Mouse (Mus musculus) kidney, embryonic 16.5 days (tissue): ENCODE measurements at regions not wholly inside any gene's neighbourhood (a gene's known extent, or its start where the extent isn't known, plus 50 kb on each side); places are given as distances from the start of the nearest gene placed in this dataset.

Experiments used
- ATAC-seq: fragments of 200-750 bp; cut with Nextera tagmentation; 2 replicates; pipeline ENCODE4 v1.8.0; 2017; ENCODE audit warnings: moderate TSS enrichment; ENCODE audit not compliant: low FRiP score, low TSS enrichment
- H3K27ac ChIP-seq: fragments of 300-500 bp; sonication (generic); 2 replicates; pipeline ENCODE4 v1.5.1; 2014; ENCODE audit warnings: low read length
- H3K27me3 ChIP-seq: fragments of 300-500 bp; sonication (generic); 2 replicates; pipeline ENCODE4 v1.6.1; 2014; ENCODE audit warnings: low read length, control low read depth, mixed read lengths; ENCODE audit not compliant: insufficient read depth
- H3K36me3 ChIP-seq: fragments of 300-500 bp; sonication (generic); 2 replicates; pipeline ENCODE4 v1.6.1; 2014; ENCODE audit warnings: low read length, control low read depth, mixed read lengths; ENCODE audit not compliant: insufficient read depth
- H3K4me1 ChIP-seq: fragments of 300-500 bp; sonication (generic); 2 replicates; pipeline ENCODE4 v1.6.1; 2014; ENCODE audit warnings: low read length, control low read depth, mixed read lengths; ENCODE audit not compliant: insufficient read depth
- H3K4me2 ChIP-seq: fragments of 300-500 bp; sonication (generic); replicated peaks from 2 replicates; pipeline ENCODE4 v1.6.1; 2014; ENCODE audit warnings: low read depth, low read length
- H3K4me3 ChIP-seq: fragments of 300-500 bp; sonication (generic); 2 replicates; pipeline ENCODE4 v1.5.1; 2014; ENCODE audit warnings: mild to moderate bottlenecking, low read length
- H3K9ac ChIP-seq: fragments of 300-500 bp; sonication (generic); replicated peaks from 2 replicates; pipeline ENCODE4 v1.6.1; 2014; ENCODE audit warnings: low read length
- H3K9me3 ChIP-seq: fragments of 300-500 bp; sonication (generic); 2 replicates; pipeline ENCODE4 v1.6.1; 2016; ENCODE audit warnings: low read length, control low read depth
- WGBS: fragments of 180-500 bp; shearing (Covaris S2); extraction: QIAGEN DNeasy Blood & Tissue Kit; methylation state at CpG from one replicate; pipeline ENCODE4 v1.1.7; 2014; 5-methylcytosine and 5-hydroxymethylcytosine counted together

GRCm38 (mm10) chr16:47081896-47082295 lies 583.6 kb upstream of the Nectin3 start:
- no peak overlapping the region for H3K27ac ChIP-seq
- 78% methylated on average over 4 of the region's 4 CpGs for WGBS

GRCm38 (mm10) chr16:47080330-47080729 lies 582.0 kb upstream of the Nectin3 start:
- Histone ChIP-seq H3K9ac (no peak overlapping the region), H3K9me3 (no peaks in the 10 kb centered on the region), H3K27me3 (no peaks in the 10 kb centered on the region), H3K4me1 (no peaks in the 10 kb centered on the region), H3K4me3 (no peak overlapping the region), H3K36me3 (no peaks in the 10 kb centered on the region), H3K4me2 (no peak overlapping the region), H3K27ac (no peak overlapping the region)
- no peak for ATAC-seq
- 36% methylated on average over 2 of the region's 2 CpGs for WGBS

More at GRCm38 (mm10) chr16:47081896-47082295, 583.6 kb upstream of the Nectin3 start:
- Histone ChIP-seq H3K27me3 (no peaks in the 10 kb centered on the region), H3K9ac (no peak overlapping the region), H3K36me3 (no peaks in the 10 kb centered on the region), H3K9me3 (no peaks in the 10 kb centered on the region), H3K4me1 (no peaks in the 10 kb centered on the region), H3K4me3 (no peak overlapping the region), H3K4me2 (no peak overlapping the region)
- no peak for ATAC-seq

- no peak overlapping the region for H3K4me2 ChIP-seq
- H3K9ac ChIP-seq: no peak overlapping the region
- H3K36me3 ChIP-seq: no peaks in the 10 kb centered on the region
- WGBS: 72% methylated on average over 8 of the region's 8 CpGs
- ATAC-seq: no peak
- H3K4me3 ChIP-seq: no peak overlapping the region
- no peaks in the 10 kb centered on the region for H3K9me3 ChIP-seq
- H3K27ac ChIP-seq: no peak overlapping the region
- H3K4me1 ChIP-seq: no peaks in the 10 kb centered on the region
- no peaks in the 10 kb centered on the region for H3K27me3 ChIP-seq
These were observed 561.1 kb upstream of the Nectin3 start for GRCm38 (mm10) chr16:47059293-47059963.

- WGBS: 74% methylated on average over 5 of the region's 5 CpGs
These were observed 560.5 kb upstream of the Nectin3 start for GRCm38 (mm10) chr16:47058811-47059210.

GRCm38 (mm10) chr16:47025971-47026370 lies 527.6 kb upstream of the Nectin3 start:
- Histone ChIP-seq H3K4me2 (no peak overlapping the region), H3K27ac (no peak overlapping the region), H3K4me1 (no peaks in the 10 kb centered on the region), H3K4me3 (no peak overlapping the region), H3K9me3 (no peaks in the 10 kb centered on the region), H3K36me3 (no peaks in the 10 kb centered on the region), H3K27me3 (no peaks in the 10 kb centered on the region), H3K9ac (no peak overlapping the region)
- no peak for ATAC-seq

More at GRCm38 (mm10) chr16:47058811-47059210, 560.5 kb upstream of the Nectin3 start:
- Histone ChIP-seq H3K27me3 (no peaks in the 10 kb centered on the region), H3K9me3 (no peaks in the 10 kb centered on the region), H3K36me3 (no peaks in the 10 kb centered on the region), H3K4me2 (no peak overlapping the region), H3K27ac (no peak overlapping the region), H3K4me3 (no peak overlapping the region), H3K4me1 (no peaks in the 10 kb centered on the region), H3K9ac (no peak overlapping the region)
- ATAC-seq: no peak

- 63% methylated on average over 3 of the region's 3 CpGs for WGBS
- no peak overlapping the region for H3K4me2 ChIP-seq
- ATAC-seq: no peak
- H3K27ac ChIP-seq: no peak overlapping the region
- no peaks in the 10 kb centered on the region for H3K4me1 ChIP-seq
- no peaks in the 10 kb centered on the region for H3K9me3 ChIP-seq
- H3K4me3 ChIP-seq: no peak overlapping the region
- H3K36me3 ChIP-seq: no peaks in the 10 kb centered on the region
- no peaks in the 10 kb centered on the region for H3K27me3 ChIP-seq
- no peak overlapping the region for H3K9ac ChIP-seq
These were observed 519.2 kb upstream of the Nectin3 start for GRCm38 (mm10) chr16:47017486-47017885.

GRCm38 (mm10) chr16:46982910-46983600 lies 484.7 kb upstream of the Nectin3 start:
- Histone ChIP-seq H3K36me3 (no peaks in the 10 kb centered on the region), H3K4me2 (no peak overlapping the region), H3K27me3 (no peaks in the 10 kb centered on the region), H3K9ac (no peak overlapping the region), H3K4me1 (no peaks in the 10 kb centered on the region), H3K4me3 (no peak overlapping the region), H3K9me3 (no peaks in the 10 kb centered on the region), H3K27ac (no peak overlapping the region)
- 72% methylated on average over 6 of the region's 6 CpGs for WGBS
- no peak; the same call in 1 of the 2 replicates for ATAC-seq

- no peak overlapping the region for H3K27ac ChIP-seq
- no peaks in the 10 kb centered on the region for H3K36me3 ChIP-seq
- 79% methylated on average over 5 of the region's 5 CpGs for WGBS
- H3K9me3 ChIP-seq: no peaks in the 10 kb centered on the region
- H3K4me3 ChIP-seq: no peak overlapping the region
- H3K9ac ChIP-seq: no peak overlapping the region
- no peak for ATAC-seq
- H3K4me1 ChIP-seq: no peaks in the 10 kb centered on the region
- H3K4me2 ChIP-seq: no peak overlapping the region
- H3K27me3 ChIP-seq: no peaks in the 10 kb centered on the region
These were observed 484.1 kb upstream of the Nectin3 start for GRCm38 (mm10) chr16:46982272-46982909.

GRCm38 (mm10) chr16:46965741-46966140 lies 467.4 kb upstream of the Nectin3 start:
- Histone ChIP-seq H3K27me3 (no peaks in the 10 kb centered on the region), H3K9me3 (no peaks in the 10 kb centered on the region), H3K9ac (no peak overlapping the region), H3K4me3 (no peak overlapping the region), H3K4me1 (no peaks in the 10 kb centered on the region), H3K36me3 (no peaks in the 10 kb centered on the region), H3K4me2 (no peak overlapping the region), H3K27ac (no peak overlapping the region)
- WGBS: 89% methylated on average over 7 of the region's 7 CpGs
- ATAC-seq: no peak

GRCm38 (mm10) chr16:46956990-46957389 lies 458.7 kb upstream of the Nectin3 start:
- Histone ChIP-seq H3K27me3 (no peaks in the 10 kb centered on the region), H3K9me3 (no peaks in the 10 kb centered on the region), H3K27ac (no peak overlapping the region), H3K36me3 (no peaks in the 10 kb centered on the region), H3K4me3 (no peak overlapping the region), H3K4me1 (no peaks in the 10 kb centered on the region), H3K4me2 (no peak overlapping the region), H3K9ac (no peak overlapping the region)
- WGBS: 91% methylated on average over 1 of the region's 1 CpGs
- ATAC-seq: no peak
